Mouse (Mus musculus): Measurements from ENCODE around the gene Osmr. TPM values are rescaled to one million over a fixed set of nuclear protein-coding genes. Genes with fewer than 3 reads are reported as not detected.

The Osmr gene
- 0.41 and 0.83 TPM in 2 replicates for polyA plus RNA-seq (2016; fragmentation: Nextera tagmentation; extraction: Ambion mirVana)

DNA sequence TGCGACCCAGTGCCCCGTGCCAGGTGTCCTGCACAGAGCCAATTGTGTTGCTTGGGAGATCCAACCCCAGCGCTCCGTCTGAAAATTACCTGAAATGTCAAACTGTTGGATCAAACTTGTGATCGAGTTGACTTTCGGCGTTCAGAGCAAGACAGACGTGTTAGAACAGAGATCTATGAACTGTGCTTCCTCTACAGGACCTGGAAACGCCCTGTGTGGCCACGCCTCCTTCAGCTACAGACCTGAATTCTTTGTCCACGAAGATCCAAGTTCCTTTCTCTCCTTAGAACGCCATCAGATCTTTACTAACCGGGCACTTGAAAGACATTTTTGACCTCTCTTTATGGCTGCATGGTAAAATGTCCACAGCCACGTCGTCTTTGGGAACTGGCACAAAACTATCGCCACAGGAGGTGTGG is at the start of gene Osmr:
TSS of gene Osmr (minus strand) at position 369 of the 419 bp plus-strand sequence.
- Histone ChIP-seq H3K36me3 (no peaks in the 10 kb centered on the region), H3K4me3 (peak within 1 kb of the TSS; percentile 61), H3K9me3 (replicated peaks) (no peaks in the 10 kb centered on the region), H3K4me1 (peaks cover 17% of the 10 kb centered on the region), H3K27ac (replicated peaks) (peak within 1 kb of the TSS; percentile 57; the same call in 1 of the 2 replicates), H3K27me3 (ENCODE audit: low read depth, poor library complexity, severe bottlenecking) (peaks cover 69% of the 10 kb centered on the region)
- WGBS: 9% methylated on average over 16 of the region's 16 CpGs
- DNase-seq (ENCODE audit: low spot score): no peak

DNA sequence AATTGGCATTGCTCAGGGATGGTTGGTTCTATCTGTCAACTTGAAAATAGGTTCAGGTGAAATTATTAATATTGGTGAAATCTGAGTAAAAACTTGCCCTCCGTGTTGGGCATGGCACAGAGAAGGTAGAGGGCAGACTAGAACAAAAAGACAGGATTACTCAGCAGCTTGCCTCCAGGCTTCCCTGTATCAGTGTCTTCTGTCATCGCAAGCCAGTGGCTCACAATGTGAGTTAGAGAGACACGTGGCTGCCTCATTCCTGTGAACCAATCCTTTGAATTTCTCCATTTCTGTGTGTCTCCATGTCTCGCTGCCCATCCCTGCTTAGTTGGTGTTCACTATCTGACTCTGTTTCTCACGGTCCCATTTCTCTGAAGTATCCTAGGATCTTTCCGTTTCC is 44.6 kb upstream of the Osmr start:
- Histone ChIP-seq H3K9me3 (replicated peaks) (no peaks in the 10 kb centered on the region; the same call in 1 of the 2 replicates), H3K4me3 (no peak overlapping the region), H3K27me3 (ENCODE audit: low read depth, poor library complexity, severe bottlenecking) (no peaks in the 10 kb centered on the region), H3K27ac (replicated peaks) (no peak overlapping the region), H3K36me3 (no peaks in the 10 kb centered on the region), H3K4me1 (no peaks in the 10 kb centered on the region)
- no peak for DNase-seq (ENCODE audit: low spot score)
- 82% methylated on average over 6 of the region's 6 CpGs for WGBS

DNA sequence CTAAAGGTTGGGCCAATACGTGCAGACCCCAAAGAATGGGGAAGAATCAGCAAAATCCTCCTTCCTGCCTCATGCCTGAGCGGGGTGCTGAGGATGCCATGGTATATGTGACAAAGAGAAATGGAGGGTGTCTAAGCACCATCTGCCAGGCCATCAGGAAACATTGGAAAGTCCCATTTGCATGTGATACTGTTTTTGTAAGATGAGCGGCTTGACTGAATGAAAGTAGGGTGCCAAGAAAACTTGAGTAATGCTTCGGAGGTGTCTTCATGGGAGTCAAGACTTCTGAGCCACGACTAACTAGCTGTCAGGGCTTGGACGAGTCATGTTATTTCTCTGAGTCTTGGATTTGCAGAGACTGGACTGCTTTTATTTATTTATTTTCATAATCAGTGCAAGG is 39.4 kb upstream of the Osmr start:
- no peaks in the 10 kb centered on the region; the same call in 1 of the 2 replicates for H3K9me3 ChIP-seq (replicated peaks)
- H3K4me1 ChIP-seq: no peaks in the 10 kb centered on the region
- no peaks in the 10 kb centered on the region for H3K36me3 ChIP-seq
- no peak overlapping the region for H3K4me3 ChIP-seq
- 85% methylated on average over 6 of the region's 6 CpGs for WGBS
- H3K27ac ChIP-seq (replicated peaks): no peak overlapping the region
- DNase-seq (ENCODE audit: low spot score): no peak
- H3K27me3 ChIP-seq (ENCODE audit: low read depth, poor library complexity, severe bottlenecking): no peaks in the 10 kb centered on the region; the same call in 1 of the 2 replicates

DNA sequence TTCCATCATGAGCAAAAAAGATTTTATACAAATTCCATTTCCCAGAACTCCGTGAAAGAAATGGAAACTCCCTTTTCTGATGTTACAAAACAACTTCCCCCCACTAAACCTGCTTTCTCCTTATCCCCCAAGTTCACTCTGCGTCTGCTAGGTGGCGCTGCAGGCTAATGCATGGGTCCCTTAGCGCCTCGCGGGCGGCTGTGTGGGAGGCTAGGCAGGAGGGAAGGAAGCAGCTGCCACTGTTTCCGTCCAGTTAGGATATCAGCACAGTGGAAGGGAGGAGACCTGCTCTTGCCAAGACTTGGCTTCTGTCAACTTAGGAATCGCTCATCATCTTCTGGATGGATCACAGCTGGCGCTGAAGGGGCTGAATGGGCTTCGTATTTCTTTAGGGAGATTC is 34.9 kb upstream of the Osmr start:
- DNase-seq (ENCODE audit: low spot score): peak; percentile 88
- Histone ChIP-seq H3K9me3 (replicated peaks) (no peaks in the 10 kb centered on the region), H3K36me3 (no peaks in the 10 kb centered on the region), H3K4me3 (no peak overlapping the region), H3K4me1 (no peaks in the 10 kb centered on the region), H3K27ac (replicated peaks) (peak overlapping the region; percentile 70), H3K27me3 (ENCODE audit: low read depth, poor library complexity, severe bottlenecking) (no peaks in the 10 kb centered on the region; the same call in 1 of the 2 replicates)
- 5% methylated on average over 11 of the region's 11 CpGs for WGBS

DNA sequence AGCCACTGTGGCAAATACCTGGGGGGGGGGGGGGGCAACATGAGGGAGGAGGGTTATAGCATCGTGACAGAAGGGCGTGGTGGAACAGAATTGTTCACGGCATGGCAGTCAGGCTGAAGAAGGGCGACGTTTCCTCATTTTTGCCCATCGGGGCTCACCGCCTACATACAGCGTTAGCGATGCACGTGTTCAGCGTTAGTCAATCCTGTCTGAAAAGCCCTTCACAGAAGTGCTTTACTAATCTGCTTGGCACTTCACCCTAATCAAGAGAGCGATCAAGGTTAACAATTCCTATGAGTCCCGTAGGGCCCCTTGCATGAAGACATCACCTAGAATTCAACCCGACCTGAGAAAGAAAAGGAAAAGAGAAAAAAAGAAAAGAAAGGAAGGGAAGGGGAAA is 34.3 kb upstream of the Osmr start:
- no peak for DNase-seq (ENCODE audit: low spot score)
- H3K27me3 ChIP-seq (ENCODE audit: low read depth, poor library complexity, severe bottlenecking): no peaks in the 10 kb centered on the region; the same call in 1 of the 2 replicates
- H3K4me1 ChIP-seq: no peaks in the 10 kb centered on the region
- no peaks in the 10 kb centered on the region for H3K36me3 ChIP-seq
- no peak overlapping the region for H3K4me3 ChIP-seq
- no peak overlapping the region for H3K27ac ChIP-seq (replicated peaks)
- no peaks in the 10 kb centered on the region for H3K9me3 ChIP-seq (replicated peaks)
- 68% methylated on average over 14 of the region's 14 CpGs for WGBS

DNA sequence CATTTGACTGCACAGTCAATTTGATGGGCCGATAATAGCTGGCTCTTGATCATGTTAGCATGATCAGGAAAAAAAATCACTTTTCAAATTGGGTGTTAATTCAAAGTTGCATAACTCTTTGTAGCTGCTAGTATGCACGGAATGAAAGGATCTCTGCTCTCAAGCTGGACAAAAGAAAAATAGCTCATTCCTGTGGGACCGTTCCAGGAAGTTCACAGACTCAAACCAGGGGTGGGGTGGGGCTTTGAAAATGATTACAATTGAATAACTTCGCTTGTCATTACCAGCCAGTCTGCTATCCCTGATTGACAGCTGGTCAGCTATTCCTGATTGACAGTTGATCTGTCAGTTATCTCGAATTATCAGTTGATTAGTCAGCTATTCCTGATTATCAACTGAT is 33.8 kb upstream of the Osmr start:
- H3K27ac ChIP-seq (replicated peaks): no peak overlapping the region
- H3K4me3 ChIP-seq: no peak overlapping the region
- 82% methylated on average over 5 of the region's 5 CpGs for WGBS
- no peaks in the 10 kb centered on the region; the same call in 1 of the 2 replicates for H3K27me3 ChIP-seq (ENCODE audit: low read depth, poor library complexity, severe bottlenecking)
- H3K36me3 ChIP-seq: no peaks in the 10 kb centered on the region
- no peak for DNase-seq (ENCODE audit: low spot score)
- no peaks in the 10 kb centered on the region for H3K9me3 ChIP-seq (replicated peaks)
- H3K4me1 ChIP-seq: no peaks in the 10 kb centered on the region

DNA sequence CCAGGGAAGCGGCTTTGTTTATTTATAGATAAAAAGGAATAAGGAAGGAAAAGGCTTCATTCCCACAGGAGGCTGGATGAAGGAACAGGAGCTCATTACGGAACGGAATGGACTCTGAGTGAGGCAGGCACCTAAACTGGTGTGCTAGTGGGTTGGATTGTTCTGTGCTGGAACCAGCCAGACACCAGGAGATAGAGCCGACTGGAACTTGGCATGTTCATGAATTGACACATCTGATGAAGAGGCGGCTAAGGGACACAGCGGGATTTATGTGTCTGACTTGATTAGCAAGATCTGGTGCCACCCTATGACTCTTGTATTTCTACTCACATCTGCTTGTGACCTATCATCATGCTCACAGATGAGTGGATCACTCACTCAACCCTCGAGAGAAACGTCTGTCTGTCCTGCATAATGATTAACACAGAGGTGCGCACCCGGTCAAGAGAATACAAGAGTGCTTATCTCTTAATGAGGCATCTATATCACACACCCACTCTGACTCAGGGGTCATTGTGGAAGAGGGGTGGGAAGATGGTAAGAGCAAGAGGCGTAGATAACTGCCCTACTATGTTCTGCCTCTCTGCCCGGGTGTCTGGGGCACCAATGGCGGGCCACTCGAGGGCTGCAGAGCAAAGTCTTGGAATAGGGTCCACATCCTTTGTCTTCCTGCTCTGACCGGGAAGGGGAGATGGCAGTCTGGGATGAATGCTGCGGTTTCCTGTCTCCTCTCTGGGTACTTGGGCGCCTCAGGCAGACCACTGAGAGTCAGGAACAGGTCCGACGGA is 31.7 kb upstream of the Osmr start:
- no peaks in the 10 kb centered on the region for H3K36me3 ChIP-seq
- no peaks in the 10 kb centered on the region; the same call in 1 of the 2 replicates for H3K27me3 ChIP-seq (ENCODE audit: low read depth, poor library complexity, severe bottlenecking)
- H3K4me1 ChIP-seq: no peaks in the 10 kb centered on the region
- WGBS: 86% methylated on average over 19 of the region's 19 CpGs
- H3K9me3 ChIP-seq (replicated peaks): no peaks in the 10 kb centered on the region
- H3K4me3 ChIP-seq: no peak overlapping the region
- H3K27ac ChIP-seq (replicated peaks): no peak overlapping the region
- no peak for DNase-seq (ENCODE audit: low spot score)

DNA sequence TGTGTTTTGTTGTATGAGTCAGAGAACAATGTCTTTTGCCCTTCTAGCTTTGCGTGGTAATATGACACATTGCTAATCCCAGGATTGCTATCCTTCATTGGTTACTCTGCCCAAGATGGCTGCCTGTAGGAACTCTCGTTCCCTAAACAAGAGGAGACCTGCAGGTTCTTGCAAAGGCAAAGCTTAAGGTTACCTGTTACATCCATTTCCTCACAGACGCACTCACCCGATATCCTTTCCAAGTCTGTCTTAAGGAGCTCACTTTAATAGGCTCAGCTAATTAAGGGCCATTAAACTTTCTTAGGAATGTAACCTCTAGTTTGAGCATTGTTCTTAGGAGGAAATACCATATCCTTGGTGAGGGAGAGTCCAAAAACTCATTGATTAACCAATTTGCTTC is 31.0 kb upstream of the Osmr start:
- no peak overlapping the region for H3K27ac ChIP-seq (replicated peaks)
- H3K4me1 ChIP-seq: no peaks in the 10 kb centered on the region
- no peak overlapping the region for H3K4me3 ChIP-seq
- H3K36me3 ChIP-seq: no peaks in the 10 kb centered on the region
- no peak for DNase-seq (ENCODE audit: low spot score)
- no peaks in the 10 kb centered on the region for H3K9me3 ChIP-seq (replicated peaks)
- H3K27me3 ChIP-seq (ENCODE audit: low read depth, poor library complexity, severe bottlenecking): no peaks in the 10 kb centered on the region
- WGBS: 88% methylated on average over 4 of the region's 4 CpGs

DNA sequence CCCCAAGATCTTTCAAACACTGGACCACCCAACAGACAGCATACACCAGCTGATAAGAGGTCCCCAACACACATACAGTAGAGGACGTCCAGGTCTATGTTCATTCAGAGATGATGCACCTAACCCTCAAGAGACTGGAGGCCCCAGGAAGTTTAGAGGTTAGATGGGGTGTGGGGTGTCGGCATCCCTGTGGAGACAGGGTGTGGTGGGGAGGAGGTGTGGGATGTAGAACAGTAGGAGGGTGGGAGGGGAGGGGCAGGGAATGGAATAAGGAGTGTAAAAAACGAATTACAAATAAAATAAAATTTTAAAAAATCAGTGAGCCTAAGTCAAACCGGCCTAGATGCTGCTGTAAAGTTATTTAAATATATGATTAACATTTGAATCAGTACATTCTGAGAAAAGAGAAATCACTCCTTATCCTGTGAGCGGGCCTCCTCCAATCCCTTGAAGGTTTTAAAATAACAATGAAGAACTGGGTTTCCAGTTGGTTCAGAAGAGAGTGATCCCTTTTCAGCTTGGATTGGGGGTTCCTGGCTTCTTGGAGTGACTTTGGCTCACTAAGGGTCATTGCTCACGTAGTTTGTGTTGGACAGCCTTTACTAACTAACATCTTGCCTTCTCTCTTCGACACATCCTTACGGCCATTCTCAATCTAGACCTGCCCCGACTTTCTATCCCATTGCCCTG is 28.7 kb upstream of the Osmr start:
- H3K4me3 ChIP-seq: no peak overlapping the region
- H3K4me1 ChIP-seq: no peaks in the 10 kb centered on the region
- no peaks in the 10 kb centered on the region for H3K27me3 ChIP-seq (ENCODE audit: low read depth, poor library complexity, severe bottlenecking)
- H3K27ac ChIP-seq (replicated peaks): no peak overlapping the region
- WGBS: 66% methylated on average over 9 of the region's 9 CpGs
- no peaks in the 10 kb centered on the region for H3K36me3 ChIP-seq
- no peak for DNase-seq (ENCODE audit: low spot score)
- H3K9me3 ChIP-seq (replicated peaks): no peaks in the 10 kb centered on the region

DNA sequence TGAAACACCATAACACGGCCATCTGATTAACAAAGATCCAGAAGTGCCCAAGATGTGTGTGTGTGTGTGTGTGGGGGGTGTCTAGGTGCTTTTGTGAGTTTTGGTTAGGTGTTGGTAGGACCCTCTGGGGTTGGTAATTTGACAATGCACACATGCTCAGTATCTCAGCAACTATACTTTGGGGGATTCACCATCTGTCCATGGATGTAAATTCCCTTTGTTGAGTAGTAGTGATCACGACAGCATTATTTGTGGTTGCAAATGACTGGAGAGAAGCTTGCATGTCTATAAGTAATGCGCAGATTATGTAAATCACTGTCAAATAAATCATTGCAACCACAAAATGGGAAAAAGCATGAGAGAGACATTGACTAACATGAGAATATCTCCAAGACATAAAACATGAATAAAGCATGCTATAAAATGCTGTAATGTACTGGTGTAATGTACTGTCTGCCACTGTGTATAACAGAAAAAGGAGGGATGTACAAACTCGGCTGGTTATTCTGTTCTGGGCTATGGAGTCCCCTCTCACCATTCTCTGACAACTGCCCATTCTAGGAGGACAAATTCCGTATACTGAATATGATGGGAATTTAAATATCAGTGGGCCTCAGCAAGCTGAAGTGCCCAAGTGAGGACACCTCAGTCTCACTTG is 27.3 kb upstream of the Osmr start:
- DNase-seq (ENCODE audit: low spot score): no peak
- WGBS: 84% methylated on average over 5 of the region's 5 CpGs
- Histone ChIP-seq H3K9me3 (replicated peaks) (no peaks in the 10 kb centered on the region), H3K36me3 (no peaks in the 10 kb centered on the region), H3K4me1 (no peaks in the 10 kb centered on the region), H3K27me3 (ENCODE audit: low read depth, poor library complexity, severe bottlenecking) (no peaks in the 10 kb centered on the region), H3K27ac (replicated peaks) (no peak overlapping the region), H3K4me3 (no peak overlapping the region)

DNA sequence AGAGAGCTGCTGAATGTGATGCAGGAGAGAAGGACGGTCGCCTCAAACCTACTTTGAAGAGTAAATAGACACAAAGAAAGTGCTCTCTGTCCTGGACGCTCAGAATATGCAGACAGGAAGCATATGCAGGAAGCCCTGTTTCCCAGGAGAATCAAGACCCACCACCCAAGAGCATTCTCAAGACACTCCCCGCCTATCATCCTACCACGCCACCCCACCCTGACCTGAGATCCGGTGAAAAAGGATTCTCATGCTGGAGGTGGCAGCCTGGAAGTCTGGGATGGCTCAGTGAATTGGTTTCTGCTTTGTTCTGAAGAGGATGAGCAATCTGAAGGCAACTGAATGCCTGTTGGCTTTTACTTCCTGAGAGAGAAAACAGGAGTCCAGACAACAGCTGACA is 26.5 kb upstream of the Osmr start:
- Histone ChIP-seq H3K27me3 (ENCODE audit: low read depth, poor library complexity, severe bottlenecking) (no peaks in the 10 kb centered on the region), H3K9me3 (replicated peaks) (no peaks in the 10 kb centered on the region), H3K4me1 (no peaks in the 10 kb centered on the region), H3K36me3 (no peaks in the 10 kb centered on the region), H3K4me3 (no peak overlapping the region), H3K27ac (replicated peaks) (no peak overlapping the region)
- 91% methylated on average over 6 of the region's 6 CpGs for WGBS
- DNase-seq (ENCODE audit: low spot score): no peak

DNA sequence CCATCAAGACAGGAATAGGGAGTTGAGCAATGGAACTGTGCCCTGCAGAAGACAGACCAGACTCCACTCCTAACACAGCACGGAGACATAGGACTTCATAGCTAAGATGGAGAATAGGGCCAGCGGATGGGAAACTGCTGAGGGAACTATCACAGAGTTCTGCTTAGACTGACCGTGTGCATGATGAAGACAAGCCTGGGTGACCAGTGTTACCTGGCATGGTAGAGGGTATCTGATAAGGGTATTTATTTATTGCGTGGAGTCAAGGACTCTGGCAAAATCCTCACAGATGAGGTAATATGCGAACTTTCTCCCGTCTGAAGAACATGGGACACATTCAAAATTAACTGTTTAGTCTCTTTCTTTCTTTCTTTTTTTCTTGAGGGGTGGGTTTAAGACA is 9.5 kb upstream of the Osmr start:
- 87% methylated on average over 6 of the region's 6 CpGs for WGBS
- H3K9me3 ChIP-seq (replicated peaks): no peaks in the 10 kb centered on the region
- no peak overlapping the region for H3K4me3 ChIP-seq
- H3K4me1 ChIP-seq: no peaks in the 10 kb centered on the region
- DNase-seq (ENCODE audit: low spot score): no peak
- H3K36me3 ChIP-seq: no peaks in the 10 kb centered on the region
- no peak overlapping the region for H3K27ac ChIP-seq (replicated peaks)
- H3K27me3 ChIP-seq (ENCODE audit: low read depth, poor library complexity, severe bottlenecking): no peaks in the 10 kb centered on the region

DNA sequence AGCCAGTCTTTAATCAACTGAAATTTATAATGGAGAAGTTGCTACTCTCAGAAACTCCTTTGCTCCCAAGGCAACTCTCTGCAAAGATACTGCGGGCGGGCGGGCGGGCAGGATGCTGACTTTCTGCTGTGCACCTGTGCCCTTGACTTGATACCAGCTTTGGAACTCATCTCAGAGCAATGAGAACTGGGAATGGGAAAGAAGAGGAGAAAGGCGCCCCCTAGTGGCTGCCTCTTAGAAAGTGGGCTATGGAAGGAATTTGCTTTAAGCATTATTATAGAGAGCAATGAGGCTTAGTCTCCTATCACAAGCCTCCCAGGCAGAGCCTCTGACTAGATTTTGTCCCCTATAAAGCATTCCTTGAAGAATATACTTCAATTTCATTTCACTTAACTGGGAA is 9.0 kb upstream of the Osmr start:
- no peaks in the 10 kb centered on the region for H3K36me3 ChIP-seq
- H3K27ac ChIP-seq (replicated peaks): no peak overlapping the region
- no peak overlapping the region for H3K4me3 ChIP-seq
- no peaks in the 10 kb centered on the region for H3K4me1 ChIP-seq
- H3K27me3 ChIP-seq (ENCODE audit: low read depth, poor library complexity, severe bottlenecking): no peaks in the 10 kb centered on the region
- H3K9me3 ChIP-seq (replicated peaks): no peaks in the 10 kb centered on the region
- peak; percentile 67 for DNase-seq (ENCODE audit: low spot score)
- 45% methylated on average over 5 of the region's 5 CpGs for WGBS

Measured in midbrain, embryonic 10.5 days (tissue).